Mouse (Mus musculus): ENCODE measurements around the gene Il18r1.

- TF ChIP-seq POLR2A (IDR thresholded peaks at IDR 0.05; ENCODE audit: borderline replicate concordance, extremely low read depth, insufficient read depth, insufficient read length, poor library complexity, severe bottlenecking) (no peak), CTCF (IDR thresholded peaks at IDR 0.05; ENCODE audit: borderline replicate concordance, extremely low read depth, insufficient read depth, insufficient read length) (no peak)
These were observed 14.2 kb downstream of the Il18r1 start for GRCm38 (mm10) chr1:40479505-40479923.
